Mouse (Mus musculus) adrenal gland, postnatal 36 days (tissue): ENCODE results near the gene Abhd16a. TPM values are rescaled to one million over a fixed set of nuclear protein-coding genes. Genes with fewer than 3 reads are reported as not detected.

Experiments used
- DNase-seq, 2 experiments: peaks; one replicate each; pipeline ENCODE4 v3.0.0; 2021; ENCODE audit warnings: mixed read lengths in 1 of 2
- total RNA-seq, 2 experiments: library from RNA; stranded (reverse); gene quantifications; 2 replicates each; pipeline ENCODE4 v1.2.3; 2021

Abhd16a gene
- total RNA-seq, 2 experiments from 2014 or later, result 73.9 to 89.4 TPM

GRCm38 (mm10) chr17:35083929-35084497 lies 5.0 kb upstream of the Abhd16a start:
- no peak for DNase-seq

- no peak for DNase-seq
Observed at GRCm38 (mm10) chr17:35085208-35085865, 3.7 kb upstream of the Abhd16a start, which contains the start of gene Ly6g6f. Ly6g6f (minus strand) TSS chr17:35085610.

GRCm38 (mm10) chr17:35088151-35088550 lies 912 bp upstream of the Abhd16a start:
- no peak for DNase-seq

GRCm38 (mm10) chr17:35090166-35090932 lies 1.3 kb downstream of the Abhd16a start:
- DNase-seq, result peak in 1 of 2 experiments; percentile 26

- no peak for DNase-seq
Observed at GRCm38 (mm10) chr17:35092403-35093198, 3.5 kb downstream of the Abhd16a start.

- no peak for DNase-seq
Observed at GRCm38 (mm10) chr17:35094475-35095365, 5.7 kb downstream of the Abhd16a start.

GRCm38 (mm10) chr17:35096597-35096996 lies 7.5 kb downstream of the Abhd16a start:
- no peak for DNase-seq

GRCm38 (mm10) chr17:35097164-35097655 lies 8.1 kb downstream of the Abhd16a start:
- peak in 1 of 2 experiments; percentile 31 for DNase-seq

GRCm38 (mm10) chr17:35100196-35100765 lies 11.2 kb downstream of the Abhd16a start:
- DNase-seq, result no peak

GRCm38 (mm10) chr17:35101161-35101560 lies 12.1 kb downstream of the Abhd16a start:
- peak; percentile 33 to 47 for DNase-seq

GRCm38 (mm10) chr17:35102299-35102698 lies 13.2 kb downstream of the Abhd16a start:
- DNase-seq, result no peak

GRCm38 (mm10) chr17:35103221-35103690 lies 14.2 kb downstream of the Abhd16a start:
- no peak for DNase-seq

GRCm38 (mm10) chr17:35104079-35104478 lies 15.0 kb downstream of the Abhd16a start:
- DNase-seq, result no peak

- no peak for DNase-seq
Observed at GRCm38 (mm10) chr17:35104754-35105153, 15.7 kb downstream of the Abhd16a start.

- peak; percentile 27 to 48 for DNase-seq
Observed at GRCm38 (mm10) chr17:35105740-35106389, 16.8 kb downstream of the Abhd16a start.

GRCm38 (mm10) chr17:35106522-35106921 lies 17.5 kb downstream of the Abhd16a start:
- no peak for DNase-seq

GRCm38 (mm10) chr17:35108097-35108496 lies 19.0 kb downstream of the Abhd16a start, which contains the start of gene Ly6g5c:
Ly6g5c (plus strand) TSS chr17:35108279.
- no peak for DNase-seq

- no peak for DNase-seq
Observed at GRCm38 (mm10) chr17:35111774-35112173, 22.7 kb downstream of the Abhd16a start.
